Mouse (Mus musculus): ENCODE data around the gene Ttc12. TPM values are rescaled to one million over a fixed set of nuclear protein-coding genes. Genes with fewer than 3 reads are reported as not detected.

Ttc12 gene
- polyA plus RNA-seq, 1 experiment from 2014 or later: 4.0 TPM

DNA sequence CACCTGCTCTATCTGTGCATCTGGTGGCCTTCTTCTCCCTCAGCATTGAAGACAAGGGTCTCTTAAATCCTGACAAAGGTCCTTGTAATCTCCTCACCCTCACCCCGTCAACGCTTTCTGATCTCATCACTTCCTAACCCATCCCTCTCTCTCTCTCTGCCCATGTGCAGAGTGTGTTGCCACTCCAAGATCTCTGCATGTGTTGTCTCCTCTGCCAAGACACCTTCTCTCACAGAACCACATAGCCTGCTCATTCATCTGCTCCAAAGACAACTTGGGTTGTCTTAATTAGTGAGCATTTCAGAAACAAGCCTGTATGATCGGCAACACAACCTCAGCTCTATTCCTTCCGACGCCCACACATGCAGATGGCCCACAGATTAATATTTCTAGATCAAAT is 62.2 kb downstream of the Ttc12 start:
- H3K27me3 ChIP-seq (ENCODE audit: insufficient read depth, low read length): no peaks in the 10 kb centered on the region
- H3K4me3 ChIP-seq (ENCODE audit: low read length): no peak overlapping the region
- no peak overlapping the region for H3K9ac ChIP-seq (replicated peaks; ENCODE audit: low read length)
- no peak overlapping the region for H3K4me2 ChIP-seq (replicated peaks; ENCODE audit: low read depth, low read length)
- no peaks in the 10 kb centered on the region for H3K36me3 ChIP-seq (ENCODE audit: insufficient read depth, low read length)
- H3K4me1 ChIP-seq (ENCODE audit: insufficient read depth, low read length): no peaks in the 10 kb centered on the region
- H3K9me3 ChIP-seq (ENCODE audit: low read length): no peaks in the 10 kb centered on the region
- H3K27ac ChIP-seq (ENCODE audit: low read length): no peak overlapping the region
- no peak for ATAC-seq (ENCODE audit: low FRiP score, low TSS enrichment)
- WGBS: 95% methylated on average over 5 of the region's 5 CpGs

DNA sequence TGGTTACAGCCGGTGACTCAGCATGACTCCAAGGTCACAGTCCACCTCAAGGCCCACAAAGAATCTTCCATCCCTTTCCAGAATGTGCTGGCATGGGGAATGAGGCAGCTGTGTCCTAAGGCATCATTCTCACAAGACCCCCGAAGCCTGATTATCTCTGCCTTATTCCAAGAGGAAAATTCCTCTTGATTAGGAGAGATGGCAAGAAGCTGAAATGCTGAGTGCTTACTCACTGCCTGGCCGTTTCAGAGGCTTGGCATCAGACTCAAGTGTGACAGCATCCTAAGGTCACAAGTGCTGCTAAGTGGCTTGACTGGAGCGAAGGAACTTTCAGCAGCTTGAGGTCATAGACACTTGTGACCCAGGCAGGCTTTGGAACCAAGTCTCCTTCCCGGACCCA is 75.4 kb downstream of the Ttc12 start:
- H3K4me3 ChIP-seq (ENCODE audit: low read length): no peak overlapping the region
- H3K4me1 ChIP-seq (ENCODE audit: insufficient read depth, low read length): no peaks in the 10 kb centered on the region
- no peak for ATAC-seq (ENCODE audit: low FRiP score, low TSS enrichment)
- H3K27me3 ChIP-seq (ENCODE audit: insufficient read depth, low read length): no peaks in the 10 kb centered on the region
- H3K36me3 ChIP-seq (ENCODE audit: insufficient read depth, low read length): no peaks in the 10 kb centered on the region
- H3K9ac ChIP-seq (replicated peaks; ENCODE audit: low read length): no peak overlapping the region
- no peak overlapping the region for H3K27ac ChIP-seq (ENCODE audit: low read length)
- no peak overlapping the region for H3K4me2 ChIP-seq (replicated peaks; ENCODE audit: low read depth, low read length)
- WGBS: 81% methylated on average over 5 of the region's 5 CpGs
- no peaks in the 10 kb centered on the region for H3K9me3 ChIP-seq (ENCODE audit: low read length)

DNA sequence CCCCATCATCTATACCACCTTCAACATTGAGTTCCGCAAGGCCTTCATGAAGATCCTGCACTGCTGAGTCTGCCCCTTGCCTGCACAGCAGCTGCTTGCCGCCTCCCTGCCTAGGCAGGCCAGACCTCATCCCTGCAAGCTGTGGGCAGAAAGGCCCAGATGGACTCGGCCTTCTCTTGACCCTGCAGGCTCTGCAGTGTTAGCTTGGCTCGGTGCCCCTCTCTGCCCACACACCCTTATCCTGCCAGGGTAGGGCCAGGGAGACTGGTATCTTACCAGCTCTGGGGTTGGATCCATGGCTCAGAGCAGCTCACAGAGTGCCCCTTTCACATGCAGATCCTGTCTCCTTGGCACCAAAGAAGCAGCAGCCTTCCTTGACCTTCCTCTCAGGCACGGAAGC is 79.0 kb downstream of the Ttc12 start:
- Histone ChIP-seq H3K9ac (replicated peaks; ENCODE audit: low read length) (no peak overlapping the region), H3K27ac (ENCODE audit: low read length) (no peak overlapping the region), H3K36me3 (ENCODE audit: insufficient read depth, low read length) (no peaks in the 10 kb centered on the region), H3K4me2 (replicated peaks; ENCODE audit: low read depth, low read length) (no peak overlapping the region), H3K9me3 (ENCODE audit: low read length) (no peaks in the 10 kb centered on the region), H3K4me1 (ENCODE audit: insufficient read depth, low read length) (no peaks in the 10 kb centered on the region), H3K27me3 (ENCODE audit: insufficient read depth, low read length) (no peaks in the 10 kb centered on the region), H3K4me3 (ENCODE audit: low read length) (no peak overlapping the region)
- ATAC-seq (ENCODE audit: low FRiP score, low TSS enrichment): no peak
- 91% methylated on average over 5 of the region's 5 CpGs for WGBS

DNA sequence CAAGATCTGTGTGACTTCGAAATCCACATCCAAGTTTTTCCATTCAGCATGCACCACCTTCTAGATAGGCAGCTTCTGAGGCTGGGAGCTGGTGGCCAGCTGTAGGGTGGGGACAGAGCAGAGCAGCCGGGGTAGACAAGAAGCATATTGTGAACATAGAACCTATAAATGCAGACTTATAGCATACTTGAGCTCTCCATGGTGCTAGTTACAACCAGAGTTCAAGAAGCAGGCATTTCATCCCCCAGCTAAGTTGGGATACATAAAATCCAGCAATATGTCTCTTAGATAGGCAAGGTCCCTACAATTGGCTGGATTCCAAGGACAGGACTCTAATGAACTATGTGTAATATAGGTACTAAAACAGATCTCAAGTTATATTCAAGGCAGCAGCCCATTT is 82.3 kb downstream of the Ttc12 start:
- H3K9me3 ChIP-seq (ENCODE audit: low read length): no peaks in the 10 kb centered on the region
- H3K27ac ChIP-seq (ENCODE audit: low read length): no peak overlapping the region
- 58% methylated on average over 2 of the region's 2 CpGs for WGBS
- H3K4me2 ChIP-seq (replicated peaks; ENCODE audit: low read depth, low read length): no peak overlapping the region
- H3K4me1 ChIP-seq (ENCODE audit: insufficient read depth, low read length): no peaks in the 10 kb centered on the region
- ATAC-seq (ENCODE audit: low FRiP score, low TSS enrichment): no peak
- no peaks in the 10 kb centered on the region for H3K27me3 ChIP-seq (ENCODE audit: insufficient read depth, low read length)
- H3K9ac ChIP-seq (replicated peaks; ENCODE audit: low read length): no peak overlapping the region
- H3K4me3 ChIP-seq (ENCODE audit: low read length): no peak overlapping the region
- no peaks in the 10 kb centered on the region for H3K36me3 ChIP-seq (ENCODE audit: insufficient read depth, low read length)

DNA sequence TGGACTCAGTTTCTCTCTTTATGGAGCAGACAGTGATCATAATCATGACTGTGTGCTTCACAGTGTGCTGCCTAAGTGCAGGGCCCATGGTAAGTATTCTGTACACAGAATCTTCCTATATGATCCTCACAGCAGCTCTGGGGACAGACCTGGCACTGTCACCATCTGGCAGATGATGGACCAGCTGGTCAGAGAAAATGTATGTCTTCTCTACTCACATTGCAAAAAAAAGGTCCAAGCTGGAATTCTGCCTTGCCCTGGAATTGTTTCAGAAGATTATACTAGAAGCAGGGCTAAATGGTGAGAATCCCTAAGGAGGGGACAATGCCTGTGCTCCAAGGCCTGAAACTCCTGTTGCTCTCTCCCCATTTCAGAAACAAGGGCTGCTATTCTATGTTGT is 90.0 kb downstream of the Ttc12 start:
- Histone ChIP-seq H3K4me3 (ENCODE audit: low read length) (no peak overlapping the region), H3K9ac (replicated peaks; ENCODE audit: low read length) (no peak overlapping the region), H3K36me3 (ENCODE audit: insufficient read depth, low read length) (no peaks in the 10 kb centered on the region)

DNA sequence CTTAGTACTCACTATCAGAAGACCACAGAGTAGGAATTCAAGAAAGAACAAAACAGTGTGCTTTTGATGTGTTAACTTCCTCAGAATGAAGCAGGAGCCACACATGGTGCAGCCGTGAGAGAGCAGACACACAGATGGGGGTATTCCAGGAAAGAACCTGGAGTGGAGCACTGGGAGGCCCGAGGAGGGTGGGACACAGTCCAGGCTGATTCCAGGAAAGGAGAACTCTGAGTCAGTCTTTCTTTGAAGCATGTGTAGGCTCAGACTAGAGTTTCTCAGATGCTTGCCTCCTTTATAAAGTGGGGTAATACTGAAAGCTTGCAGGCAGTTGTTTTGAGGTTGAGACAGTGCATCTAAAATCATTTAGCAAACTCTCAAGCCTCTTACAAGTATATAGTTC is 93.8 kb downstream of the Ttc12 start:
- ATAC-seq (ENCODE audit: low FRiP score, low TSS enrichment): no peak
- Histone ChIP-seq H3K9me3 (ENCODE audit: low read length) (no peaks in the 10 kb centered on the region), H3K4me2 (replicated peaks; ENCODE audit: low read depth, low read length) (no peak overlapping the region), H3K4me1 (ENCODE audit: insufficient read depth, low read length) (no peaks in the 10 kb centered on the region), H3K27me3 (ENCODE audit: insufficient read depth, low read length) (no peaks in the 10 kb centered on the region), H3K4me3 (ENCODE audit: low read length) (no peak overlapping the region), H3K27ac (ENCODE audit: low read length) (no peak overlapping the region), H3K9ac (replicated peaks; ENCODE audit: low read length) (no peak overlapping the region), H3K36me3 (ENCODE audit: insufficient read depth, low read length) (no peaks in the 10 kb centered on the region)
- WGBS: 41% methylated on average over 2 of the region's 2 CpGs

More for the DNA sequence above, 90.0 kb downstream of the Ttc12 start:
- H3K9me3 ChIP-seq (ENCODE audit: low read length): no peaks in the 10 kb centered on the region
- H3K27ac ChIP-seq (ENCODE audit: low read length): no peak overlapping the region
- no peak for ATAC-seq (ENCODE audit: low FRiP score, low TSS enrichment)
- H3K27me3 ChIP-seq (ENCODE audit: insufficient read depth, low read length): no peaks in the 10 kb centered on the region
- H3K4me2 ChIP-seq (replicated peaks; ENCODE audit: low read depth, low read length): no peak overlapping the region
- H3K4me1 ChIP-seq (ENCODE audit: insufficient read depth, low read length): no peaks in the 10 kb centered on the region

Other genes starting within 250 kb of the Ttc12 start
- gene Gm4894, start 235.7 kb downstream of the Ttc12 start, polyA plus RNA-seq (2015; fragmentation: Nextera tagmentation; extraction: Ambion mirVana): not detected in 2 replicates
- 0.10 TPM in 1 of 2 replicates, not detected in the other for gene Drd2, start 145.6 kb downstream of the Ttc12 start, polyA plus RNA-seq (2015; fragmentation: Nextera tagmentation; extraction: Ambion mirVana)
- 0.07 TPM in 1 of 2 replicates, not detected in the other for gene Ankk1, start 59.2 kb downstream of the Ttc12 start, polyA plus RNA-seq (2015; fragmentation: Nextera tagmentation; extraction: Ambion mirVana)